Mouse (Mus musculus) CH12F3 (cell line): ENCODE data around the gene Prdx2.

Experiments used
- in situ Hi-C: fragments of 300-500 bp; cut with MboI; formaldehyde crosslinking; loops from 2 replicates; pipeline ENCODE4 v1.14.3; 2020; ENCODE audit warnings: low sequenced_read_pairs

Prdx2 gene

GRCm38 (mm10) chr8:84969241-84970134 is at the start of gene Prdx2, which contains the start of the genes Gm49661 and Rnaseh2a:
Gene Prdx2 (plus strand): TSS chr8:84969587.
Gene Gm49661 (minus strand): TSS chr8:84969433.
Gene Rnaseh2a (minus strand): TSS chr8:84969767.
- in situ Hi-C loops: no loop called here

GRCm38 (mm10) chr8:84921596-84921995 is 47.8 kb upstream of the Prdx2 start:
- in situ Hi-C loops: no loop called here

- in situ Hi-C loops: no loop called here
These were observed 43.8 kb upstream of the Prdx2 start for GRCm38 (mm10) chr8:84925557-84925956.

DNA sequence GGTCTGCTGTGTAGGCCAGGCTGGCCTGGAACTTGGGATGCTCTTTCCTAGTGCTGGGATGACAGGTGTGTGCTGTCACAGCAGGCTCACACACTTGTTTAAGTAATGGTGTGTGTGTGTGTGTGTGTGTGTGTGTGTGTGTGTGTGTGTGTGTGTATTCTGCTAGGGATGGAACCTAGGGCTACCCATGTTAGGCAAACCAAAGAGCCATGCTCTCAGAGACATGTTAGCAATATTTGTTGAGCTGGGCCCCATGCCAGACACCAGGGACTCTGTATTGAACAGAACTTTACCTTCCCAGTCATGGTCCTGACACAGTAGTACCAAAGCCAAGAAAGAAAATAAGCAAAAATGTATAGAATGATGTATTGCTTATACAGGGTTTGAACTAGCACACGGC is 41.9 kb upstream of the Prdx2 start:
- in situ Hi-C loops: no loop called here

DNA sequence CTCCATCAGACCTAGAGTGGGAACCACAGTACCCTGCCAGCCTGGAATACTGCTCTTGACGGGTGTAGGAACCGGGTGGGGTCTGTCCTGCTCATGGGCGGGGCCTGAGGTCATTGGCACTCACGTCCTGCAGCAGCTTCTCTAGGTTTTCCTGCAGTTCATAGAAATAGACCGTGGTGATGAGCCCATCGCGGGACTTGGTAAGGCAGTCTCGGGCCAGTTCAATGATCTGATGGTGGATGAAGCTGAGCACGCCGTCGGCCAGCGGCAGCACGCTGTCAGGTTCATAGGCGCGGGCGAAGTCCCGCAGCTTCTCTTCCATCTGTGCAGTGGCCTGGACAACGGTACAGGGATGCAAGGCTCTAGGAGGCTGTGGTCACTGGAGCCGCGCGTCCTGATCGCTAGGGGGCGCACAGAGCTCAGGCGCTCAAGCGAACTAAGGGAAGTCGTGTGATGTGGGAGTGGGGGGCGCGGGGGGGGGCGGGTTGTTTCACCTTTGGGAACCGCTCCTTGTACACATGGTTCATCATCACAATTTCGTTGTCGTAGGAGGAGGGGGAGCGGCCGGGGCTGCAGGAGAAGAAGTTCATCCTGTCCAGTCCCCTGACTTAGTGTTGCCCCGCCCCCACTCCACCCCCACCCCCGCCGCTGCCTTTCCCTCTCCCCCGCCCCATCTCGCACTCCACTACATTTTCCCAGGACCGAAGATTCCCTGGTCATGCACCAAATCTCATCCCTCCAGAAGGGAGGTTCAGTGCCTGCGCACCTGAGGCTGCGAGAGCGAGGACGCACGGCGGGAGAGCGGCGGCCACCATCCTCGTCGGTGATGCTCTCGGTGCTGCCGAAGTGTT is 40.7 kb upstream of the Prdx2 start:
- in situ Hi-C loops: no loop called here

- in situ Hi-C loops: no loop called here
These were observed 38.8 kb upstream of the Prdx2 start for GRCm38 (mm10) chr8:84930582-84930981.

DNA sequence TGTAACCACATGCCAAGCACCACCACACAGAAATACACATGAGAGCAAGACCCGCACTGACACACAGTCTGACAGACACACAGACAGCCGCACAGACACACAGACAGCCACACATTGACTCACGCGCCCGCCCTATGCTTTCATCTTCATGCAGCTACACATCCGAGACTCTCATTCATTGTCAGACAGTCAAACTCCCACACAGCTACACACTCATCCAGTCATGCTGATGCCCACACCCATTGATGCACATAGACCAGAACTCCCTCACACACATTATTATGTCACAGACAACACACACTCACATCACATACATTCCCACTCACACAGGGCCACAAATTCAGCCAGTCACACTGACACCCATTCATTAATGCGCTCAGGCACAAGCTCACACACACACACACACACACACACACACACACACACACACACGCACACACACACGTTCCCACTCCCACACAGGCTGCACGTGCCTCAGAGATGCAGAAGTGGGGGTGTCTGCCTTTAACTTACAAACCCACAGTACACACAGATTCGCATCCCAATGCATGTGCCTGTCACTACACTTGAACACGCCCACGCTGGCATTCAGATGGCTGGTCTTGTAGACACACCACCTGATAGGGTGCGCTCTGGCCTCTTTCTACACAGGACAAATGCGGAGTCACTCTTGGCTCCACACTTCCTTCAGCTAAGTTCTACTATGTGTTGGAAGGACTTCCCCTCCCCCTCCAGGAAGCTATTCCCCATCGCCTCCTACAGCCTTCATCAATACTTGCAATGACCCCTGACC is 35.4 kb upstream of the Prdx2 start:
- in situ Hi-C loops: no loop called here

DNA sequence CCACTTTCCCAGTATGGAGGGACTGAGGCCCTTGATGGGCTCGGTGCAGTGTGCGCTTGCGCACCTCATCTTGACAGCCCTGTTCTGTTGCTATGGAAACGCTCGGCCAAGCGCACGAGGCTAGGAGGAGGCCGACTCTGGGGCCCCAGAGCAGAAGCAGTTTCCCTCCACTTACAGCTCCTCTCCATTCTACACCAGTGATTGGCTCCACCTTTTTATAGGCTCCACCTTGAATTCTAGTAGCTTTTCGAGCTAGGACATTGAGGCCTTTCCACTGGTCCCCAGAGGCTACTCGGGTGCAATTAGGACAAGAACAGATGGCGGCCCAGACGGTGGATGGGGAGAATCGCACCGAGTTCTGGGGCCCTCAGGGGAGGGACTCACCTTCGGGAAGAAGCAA is 34.5 kb upstream of the Prdx2 start:
- in situ Hi-C loops: no loop called here

GRCm38 (mm10) chr8:84935489-84935888 is 33.9 kb upstream of the Prdx2 start:
- in situ Hi-C loops: no loop called here

- in situ Hi-C loops: no loop called here
These were observed 33.1 kb upstream of the Prdx2 start for GRCm38 (mm10) chr8:84936041-84936961.

DNA sequence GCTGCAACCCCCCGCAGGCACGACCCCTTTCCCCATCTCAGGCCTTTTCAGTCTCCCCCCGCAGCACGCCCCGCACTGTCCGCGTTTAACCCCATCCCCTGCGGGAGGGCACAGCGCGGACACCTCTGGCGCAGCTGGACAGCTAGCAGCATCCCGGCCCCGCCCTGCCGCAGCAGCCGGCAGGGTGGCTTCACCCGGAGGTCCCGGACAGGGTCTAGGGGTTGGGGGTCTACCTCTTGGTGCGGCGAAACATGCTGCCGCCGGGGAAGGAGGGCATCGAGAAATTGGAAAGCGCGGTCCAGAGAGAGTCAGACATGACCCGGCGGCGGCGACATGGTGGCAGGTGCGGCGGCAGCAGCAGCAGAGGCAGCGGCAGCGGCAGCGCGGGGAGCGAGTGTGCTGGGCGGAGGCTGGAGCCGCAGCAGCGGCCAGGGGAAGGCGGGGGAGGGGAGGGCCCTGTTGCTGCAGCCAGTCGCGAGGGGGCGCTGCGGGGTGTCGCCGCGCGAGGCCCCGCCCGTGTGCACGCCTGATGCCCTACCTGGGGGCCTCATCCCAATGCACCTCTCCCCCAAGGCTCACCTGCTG is 32.3 kb upstream of the Prdx2 start, which contains the start of gene Mast1:
Gene Mast1 (minus strand): TSS at position 398 of the 585 bp plus-strand sequence.
- in situ Hi-C loops: no loop called here

GRCm38 (mm10) chr8:84937620-84938485 is 31.5 kb upstream of the Prdx2 start:
- in situ Hi-C loops: no loop called here

GRCm38 (mm10) chr8:84943699-84944098 is 25.7 kb upstream of the Prdx2 start:
- in situ Hi-C loops: no loop called here

DNA sequence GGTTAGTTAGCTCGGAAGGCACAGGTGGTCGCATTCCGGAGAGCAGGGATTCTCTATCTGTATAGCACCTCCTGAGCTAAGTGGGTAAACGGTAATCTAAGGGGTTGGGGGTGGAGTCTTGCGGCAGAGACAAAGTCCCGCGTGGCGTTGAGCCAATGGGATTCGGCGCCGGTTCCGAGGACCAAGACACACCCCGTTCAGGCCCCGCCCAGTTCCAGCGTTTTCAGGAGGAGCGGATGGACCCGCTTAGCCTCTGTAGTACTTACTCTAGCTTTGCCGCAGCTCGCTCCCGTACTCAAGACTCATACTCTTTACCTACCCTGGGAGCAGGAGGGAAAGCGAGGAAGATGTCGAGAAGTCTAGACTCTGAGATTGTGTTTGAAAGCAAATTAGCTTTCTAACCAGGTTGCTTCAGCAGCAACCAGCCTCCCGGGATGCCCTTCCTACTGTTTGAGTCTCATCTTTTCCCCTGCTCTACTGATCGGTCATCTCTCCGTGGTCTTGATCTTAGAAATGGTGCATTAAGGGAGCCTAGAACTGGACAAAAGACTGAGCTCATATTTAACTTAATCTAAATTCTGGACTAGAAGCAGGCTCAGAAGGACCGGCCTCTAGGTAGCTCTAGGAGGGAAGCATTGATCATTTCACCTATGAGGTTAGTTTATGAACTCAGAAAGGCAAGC is 24.8 kb upstream of the Prdx2 start:
- in situ Hi-C loops: no loop called here

- in situ Hi-C loops: no loop called here
These were observed 24.2 kb upstream of the Prdx2 start for GRCm38 (mm10) chr8:84945235-84945632.

DNA sequence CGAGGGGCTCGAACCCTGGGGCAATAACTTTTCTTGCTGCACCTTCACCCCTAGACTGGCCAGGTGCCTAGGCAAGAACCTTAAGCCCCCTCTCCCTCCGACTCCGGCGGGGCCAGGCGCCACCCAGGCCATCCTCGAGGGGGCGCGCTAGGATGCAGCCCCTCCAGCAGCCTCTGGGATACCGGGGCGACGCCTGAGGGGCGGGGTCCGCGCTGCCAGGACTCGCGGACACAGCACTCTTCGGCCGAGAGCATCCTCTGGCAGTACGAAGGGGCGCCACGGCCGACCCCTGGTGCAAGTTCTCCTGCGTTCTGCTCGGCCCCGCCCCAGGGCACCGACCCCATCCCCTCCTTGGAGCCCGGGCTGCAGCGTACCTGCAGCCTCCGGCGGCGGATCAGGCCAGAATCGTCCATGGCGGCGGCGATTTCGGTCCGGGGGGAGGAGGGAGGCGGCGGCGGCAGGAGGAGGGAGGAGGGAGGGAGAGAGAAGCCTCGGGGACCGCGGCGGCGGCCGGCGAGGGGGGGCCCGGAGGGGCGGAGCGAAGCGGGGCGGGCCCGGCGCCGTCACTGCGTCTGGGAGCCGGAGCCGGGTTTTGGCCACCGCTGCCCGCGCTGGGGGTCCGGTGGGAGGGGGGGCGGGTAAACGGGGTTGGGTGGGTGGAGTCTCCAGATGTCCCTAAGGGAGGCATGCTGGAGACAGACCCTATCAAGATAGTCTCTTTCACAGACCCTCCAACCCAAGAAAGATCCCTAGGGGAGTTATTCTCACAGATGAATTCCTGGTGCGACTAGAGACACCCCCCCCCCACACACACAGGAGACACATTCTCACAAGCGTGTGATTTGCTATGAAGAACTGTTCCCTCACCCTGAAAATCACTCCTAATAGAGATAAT is 23.5 kb upstream of the Prdx2 start:
- in situ Hi-C loops: no loop called here
